Mouse (Mus musculus): ENCODE results near the gene Pml. TPM values are rescaled to one million over a fixed set of nuclear protein-coding genes. Genes with fewer than 3 reads are reported as not detected.

Gene Pml
- polyA plus RNA-seq, 1 experiment from 2014 or later = 7.1 TPM

Small RNA genes lying within 50 kb of the gene (microRNA-seq; reads per million reads assigned to microRNA genes)
- not detected for gene Mir6385

Other genes starting within 250 kb of the Pml start
- 0.23 and 0.65 TPM in 2 replicates for gene Cyp11a1, start 243.4 kb downstream of the Pml start, polyA plus RNA-seq (2015; fragmentation: Nextera tagmentation; extraction: Ambion mirVana)
- gene Stra6, start 186.0 kb downstream of the Pml start, polyA plus RNA-seq (2015; fragmentation: Nextera tagmentation; extraction: Ambion mirVana) = 7.1 and 7.7 TPM in 2 replicates
- 1.1 and 1.8 TPM in 2 replicates for gene Ccdc33, start 131.0 kb downstream of the Pml start, polyA plus RNA-seq (2015; fragmentation: Nextera tagmentation; extraction: Ambion mirVana)
- 10.0 and 11.2 TPM in 2 replicates for gene Islr, start 45.5 kb downstream of the Pml start, polyA plus RNA-seq (2015; fragmentation: Nextera tagmentation; extraction: Ambion mirVana)
- gene Islr2, start 45.5 kb downstream of the Pml start, polyA plus RNA-seq (2015; fragmentation: Nextera tagmentation; extraction: Ambion mirVana) = 50.1 and 56.9 TPM in 2 replicates
- gene Stoml1, start 3.4 kb upstream of the Pml start, polyA plus RNA-seq (2015; fragmentation: Nextera tagmentation; extraction: Ambion mirVana) = 71.6 and 77.9 TPM in 2 replicates
- gene Loxl1, start 63.4 kb upstream of the Pml start, polyA plus RNA-seq (2015; fragmentation: Nextera tagmentation; extraction: Ambion mirVana) = 5.0 and 5.8 TPM in 2 replicates
- not detected in 2 replicates for gene Tbc1d21, start 120.7 kb upstream of the Pml start, polyA plus RNA-seq (2015; fragmentation: Nextera tagmentation; extraction: Ambion mirVana)
- 2.8 and 3.5 TPM in 2 replicates for gene Insyn1, start 238.8 kb upstream of the Pml start, polyA plus RNA-seq (2015; fragmentation: Nextera tagmentation; extraction: Ambion mirVana)